Mouse (Mus musculus) common myeloid progenitor, adult 5-6 weeks (primary cell): ENCODE data around the gene Btbd35f5. TPM values are rescaled to one million over a fixed set of nuclear protein-coding genes. Genes with fewer than 3 reads are reported as not detected.
"Not testable (repeated sequence)": the region's sequence is repeated elsewhere in the genome, so short reads cannot be mapped to it uniquely, and the experiment has no call there.

ENCODE experiments used
- ATAC-seq: replicated peaks from 2 replicates; pipeline ENCODE4 v1.8.0; 2016; ENCODE audit warnings: low read depth, mild to moderate bottlenecking, moderate TSS enrichment, inconsistent platforms; ENCODE audit not compliant: poor library complexity, severe bottlenecking
- total RNA-seq: library from RNA; stranded (forward); fragments of 200-1000, 187-1606 nt; gene quantifications from 2 replicates; pipeline ENCODE4 v1.2.3, GENCODE M21; 2017

The Btbd35f5 gene
- not detected in 2 replicates for total RNA-seq

DNA sequence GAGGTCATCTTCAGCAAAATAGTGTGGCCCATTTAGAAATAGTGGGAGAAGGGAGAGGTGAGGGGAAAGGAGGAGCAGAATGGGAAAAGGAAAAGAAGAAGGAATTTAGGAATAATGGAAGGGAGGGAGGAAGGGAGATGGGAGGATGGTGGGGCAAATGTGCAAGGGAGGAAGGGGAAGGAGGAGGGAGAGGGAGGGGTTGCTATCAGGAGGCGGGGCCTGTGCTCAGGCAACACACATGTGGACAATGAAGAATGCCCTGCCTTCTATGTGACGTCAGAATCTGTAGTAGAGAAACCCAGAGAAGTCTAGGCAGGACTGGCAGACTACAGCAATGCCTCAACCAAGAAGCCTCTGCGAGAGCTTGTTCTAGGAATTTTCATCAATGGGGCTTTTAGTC lies at the start of gene Btbd35f5:
Gene Btbd35f5, plus strand, starts transcription at position 301 of the 400 bp plus-strand sequence.
- not testable (repeated sequence) for ATAC-seq

GRCm38 (mm10) chrX:32941468-32941867 lies 32.2 kb upstream of the Btbd35f5 start, which contains the start of gene Gm21789:
Gm21789 (plus strand) TSS chrX:32941768.
- not testable (repeated sequence) for ATAC-seq

Other genes starting within 250 kb of the Btbd35f5 start
- gene Btbd35f21, start 247.8 kb upstream of the Btbd35f5 start, total RNA-seq: not detected in 2 replicates
- gene Btbd35f30, start 79.3 kb upstream of the Btbd35f5 start, total RNA-seq: not detected in 2 replicates
- gene Gm21789, start 32.1 kb upstream of the Btbd35f5 start, total RNA-seq: not detected in 2 replicates